Mouse (Mus musculus) erythroblast, embryonic 14.5 days (primary cell): Measurements from ENCODE around the gene Rab29. TPM values are rescaled to one million over a fixed set of nuclear protein-coding genes. Genes with fewer than 3 reads are reported as not detected.
"Not testable (repeated sequence)": the region's sequence is repeated elsewhere in the genome, so short reads cannot be mapped to it uniquely, and the experiment has no call there.

Experiments used
- H3K27me3 ChIP-seq: 2 replicates; pipeline ENCODE4 v1.6.1; 2012; ENCODE audit warnings: inconsistent platforms; ENCODE audit not compliant: control insufficient read depth
- H3K36me3 ChIP-seq: 2 replicates; pipeline ENCODE4 v1.6.1; 2012; ENCODE audit warnings: mild to moderate bottlenecking, inconsistent platforms; ENCODE audit not compliant: control insufficient read depth
- H3K4me1 ChIP-seq: 2 replicates; pipeline ENCODE4 v1.6.1; 2012; ENCODE audit warnings: inconsistent platforms; ENCODE audit not compliant: control insufficient read depth
- H3K4me3 ChIP-seq: replicated peaks from 2 replicates; pipeline ENCODE3; 2012; ENCODE audit warnings: moderate library complexity, mild to moderate bottlenecking, inconsistent platforms
- H3K9me3 ChIP-seq: 2 replicates; pipeline ENCODE4 v1.6.1; 2012; ENCODE audit warnings: low read length, inconsistent platforms, mixed read lengths; ENCODE audit not compliant: control insufficient read depth
- GATA1 ChIP-seq: IDR thresholded peaks from 2 replicates; pipeline ENCODE4 v1.6.1; 2012; ENCODE audit warnings: low read length, inconsistent platforms, mixed read lengths
- TAL1 ChIP-seq: IDR thresholded peaks from 3 replicates; pipeline ENCODE4 v1.6.1; 2012; ENCODE audit warnings: low read length, inconsistent platforms, mixed read lengths
- polyA plus RNA-seq: library from polyadenylated mRNA; stranded (reverse); fragments of >175 nt; gene quantifications from 2 replicates; pipeline ENCODE4 v1.2.3, GENCODE M21; 2012

Gene Rab29
- polyA plus RNA-seq, 1 experiment: 0.15 TPM

DNA sequence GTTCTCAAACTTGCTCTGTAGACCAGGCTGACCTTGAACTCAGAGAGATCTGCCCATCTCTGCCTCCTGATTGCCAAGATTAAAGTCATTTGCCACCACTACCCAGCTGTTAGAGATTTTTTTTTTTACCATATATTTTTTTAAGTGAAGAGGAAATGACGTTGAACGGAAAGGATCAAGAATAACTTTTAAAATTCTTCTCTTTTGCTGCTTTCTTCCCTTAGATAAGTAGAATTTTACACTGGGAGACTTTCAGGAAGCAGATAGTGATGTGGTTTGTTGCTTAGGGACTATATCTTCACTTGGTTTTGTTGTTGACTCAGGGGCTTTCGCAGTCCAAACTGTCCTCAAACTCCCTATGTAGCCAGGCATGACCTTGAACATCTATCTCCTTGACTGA, 41.4 kb downstream of the Rab29 start:
- peaks cover 23% of the 10 kb centered on the region for H3K4me1 ChIP-seq
- peaks cover 10% of the 10 kb centered on the region for H3K36me3 ChIP-seq
- peaks cover 55% of the 10 kb centered on the region for H3K27me3 ChIP-seq
- H3K9me3 ChIP-seq: peaks cover 3% of the 10 kb centered on the region; the same call in 1 of the 2 replicates
- no peak overlapping the region for H3K4me3 ChIP-seq
- TF ChIP-seq GATA1 (no peak), TAL1 (no peak)

GRCm38 (mm10) chr1:131909236-131909635, 42.2 kb downstream of the Rab29 start:
- peaks cover 23% of the 10 kb centered on the region for H3K4me1 ChIP-seq

DNA sequence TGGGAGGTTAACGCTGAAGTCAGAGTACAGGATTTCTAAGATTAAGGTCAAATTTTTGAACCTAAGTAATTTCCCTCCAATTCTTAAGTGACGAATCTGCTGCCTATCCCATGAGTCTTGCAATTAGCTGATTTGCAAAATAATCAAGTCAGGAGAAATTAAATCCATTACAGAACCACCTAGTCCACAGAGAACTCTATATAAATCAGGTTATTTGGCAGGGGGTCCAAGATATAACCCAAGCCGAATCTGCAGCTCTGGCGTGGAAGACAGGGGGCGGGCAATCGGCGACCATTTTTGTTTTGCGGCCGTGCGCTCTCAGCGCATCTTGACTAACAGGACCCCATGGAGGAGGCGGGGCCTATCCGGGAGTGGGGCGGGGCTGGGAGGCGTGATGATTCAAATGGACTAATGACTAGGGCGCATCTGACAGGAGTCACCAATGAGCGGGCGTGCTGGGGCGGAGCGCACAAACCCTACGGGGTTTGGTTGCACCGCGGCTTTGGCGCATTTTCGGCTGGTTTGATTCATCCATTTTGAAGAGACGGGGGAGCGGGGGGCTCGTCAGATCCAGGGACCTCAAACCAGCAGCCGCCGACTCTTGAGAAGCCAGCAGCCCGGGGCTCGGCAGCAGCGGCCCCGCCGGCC, 43.1 kb downstream of the Rab29 start, which contains the start of gene Nucks1:
Nucks1 (plus strand) TSS at position 534 of the 648 bp plus-strand sequence.
- peaks cover 22% of the 10 kb centered on the region for H3K36me3 ChIP-seq

More at GRCm38 (mm10) chr1:131909236-131909635, 42.2 kb downstream of the Rab29 start:
- Histone ChIP-seq H3K36me3 (peaks cover 15% of the 10 kb centered on the region), H3K27me3 (peaks cover 47% of the 10 kb centered on the region)
- H3K4me3 ChIP-seq, H3K9me3 ChIP-seq: not testable (repeated sequence)

GRCm38 (mm10) chr1:131910674-131911558, 43.9 kb downstream of the Rab29 start:
- H3K4me1 ChIP-seq: peaks cover 28% of the 10 kb centered on the region
- peaks cover 31% of the 10 kb centered on the region for H3K27me3 ChIP-seq
- peak overlapping the region; percentile 99 for H3K4me3 ChIP-seq
- peaks cover 3% of the 10 kb centered on the region; the same call in 1 of the 2 replicates for H3K9me3 ChIP-seq
- TF ChIP-seq GATA1: no peak
- TF ChIP-seq TAL1: no peak
- H3K36me3 ChIP-seq: peaks cover 30% of the 10 kb centered on the region

More for the DNA sequence above, 43.1 kb downstream of the Rab29 start, which contains the start of gene Nucks1:
- peaks cover 3% of the 10 kb centered on the region; the same call in 1 of the 2 replicates for H3K9me3 ChIP-seq
- TF ChIP-seq GATA1 (no peak), TAL1 (no peak)
- H3K4me3 ChIP-seq: peak within 1 kb of the TSS; percentile 99
- H3K27me3 ChIP-seq: peaks cover 38% of the 10 kb centered on the region
- H3K4me1 ChIP-seq: peaks cover 24% of the 10 kb centered on the region

GRCm38 (mm10) chr1:131917634-131918033, 50.6 kb downstream of the Rab29 start:
- Histone ChIP-seq H3K4me1 (peaks cover 14% of the 10 kb centered on the region), H3K27me3 (no peaks in the 10 kb centered on the region), H3K36me3 (peaks cover 91% of the 10 kb centered on the region), H3K9me3 (no peaks in the 10 kb centered on the region), H3K4me3 (no peak overlapping the region)
- TF ChIP-seq GATA1 (no peak), TAL1 (no peak)

DNA sequence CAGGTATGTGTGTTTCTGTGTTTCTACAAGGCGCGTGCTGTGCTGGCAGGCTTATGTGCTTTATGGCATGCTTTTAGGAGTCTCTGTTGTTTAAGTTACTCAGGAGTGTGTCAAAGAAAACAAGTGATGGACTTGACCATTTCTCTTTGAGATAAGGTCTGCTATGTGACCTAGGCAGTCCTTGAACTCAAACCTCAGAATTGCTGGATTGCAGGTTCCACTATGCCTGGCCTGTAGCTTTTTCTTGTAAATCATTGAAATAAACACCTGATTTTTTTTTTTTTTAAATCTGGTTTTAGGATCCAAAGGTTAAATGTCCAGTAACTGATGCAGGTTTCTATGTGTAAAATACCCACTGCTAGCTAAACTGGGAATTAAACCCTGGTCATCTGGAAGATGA, 52.0 kb downstream of the Rab29 start:
- Histone ChIP-seq H3K27me3 (no peaks in the 10 kb centered on the region), H3K9me3 (no peaks in the 10 kb centered on the region), H3K36me3 (peaks cover 97% of the 10 kb centered on the region), H3K4me1 (peaks cover 9% of the 10 kb centered on the region), H3K4me3 (no peak overlapping the region)
- no peak for TF ChIP-seq GATA1
- TF ChIP-seq TAL1: no peak

- no peak for TF ChIP-seq TAL1
- no peak for TF ChIP-seq GATA1
- no peak overlapping the region for H3K4me3 ChIP-seq
- peaks cover 4% of the 10 kb centered on the region for H3K4me1 ChIP-seq
- no peaks in the 10 kb centered on the region for H3K9me3 ChIP-seq
- H3K27me3 ChIP-seq: no peaks in the 10 kb centered on the region
- H3K36me3 ChIP-seq: peaks cover 100% of the 10 kb centered on the region
Measured at GRCm38 (mm10) chr1:131922100-131922499, 55.1 kb downstream of the Rab29 start.

Other genes with a start within 250 kb of the Rab29 start
- 13.6 and 33.2 TPM in 2 replicates for gene Ctse, start 228.9 kb upstream of the Rab29 start, polyA plus RNA-seq
- gene Rab7b, start 178.5 kb upstream of the Rab29 start, polyA plus RNA-seq: not detected in 2 replicates
- not detected in 2 replicates for gene Slc26a9, start 123.2 kb upstream of the Rab29 start, polyA plus RNA-seq
- not detected in 2 replicates for gene Pm20d1, start 69.8 kb upstream of the Rab29 start, polyA plus RNA-seq
- gene Slc41a1, start 39.7 kb upstream of the Rab29 start, polyA plus RNA-seq: 0.06 and 0.17 TPM in 2 replicates
- 1.1 and 1.3 TPM in 2 replicates for gene Nucks1, start 43.3 kb downstream of the Rab29 start, polyA plus RNA-seq
- gene Slc45a3, start 95.7 kb downstream of the Rab29 start, polyA plus RNA-seq: 0.02 and 0.03 TPM in 2 replicates
- 0.15 and 0.38 TPM in 2 replicates for gene Elk4, start 140.4 kb downstream of the Rab29 start, polyA plus RNA-seq
- not detected in 2 replicates for gene Mfsd4a, start 200.8 kb downstream of the Rab29 start, polyA plus RNA-seq